Mouse (Mus musculus) ovary, postnatal 10 days (tissue): ENCODE results near the gene Coro1c.

Source experiments
- DNase-seq: peaks from one replicate; pipeline ENCODE4 v3.0.0; 2022; ENCODE audit warnings: low spot score

The Coro1c gene

GRCm38 (mm10) chr5:113796401-113797148, 112.0 kb downstream of the Coro1c start:
- DNase-seq = no peak
